Mouse (Mus musculus): ENCODE data around the gene Bcl9l. TPM values are rescaled to one million over a fixed set of nuclear protein-coding genes. Genes with fewer than 3 reads are reported as not detected.

Bcl9l gene
- polyA plus RNA-seq, 1 experiment from 2014 or later, result 12.3 TPM

GRCm38 (mm10) chr9:44513121-44513520 is 30.5 kb downstream of the Bcl9l start:
- Histone ChIP-seq H3K9ac (replicated peaks; ENCODE audit: low read depth, low read length) (no peak overlapping the region), H3K36me3 (ENCODE audit: control insufficient read depth, insufficient read depth, low read length) (peaks cover 10% of the 10 kb centered on the region; the same call in 1 of the 2 replicates), H3K4me1 (ENCODE audit: control insufficient read depth, insufficient read depth, low read length) (peaks cover 17% of the 10 kb centered on the region), H3K27me3 (ENCODE audit: control insufficient read depth, insufficient read depth, low read length) (no peaks in the 10 kb centered on the region), H3K4me3 (ENCODE audit: low read depth, low read length) (no peak overlapping the region), H3K9me3 (ENCODE audit: control insufficient read depth, low read length) (no peaks in the 10 kb centered on the region), H3K27ac (ENCODE audit: low read depth, low read length) (no peak overlapping the region), H3K4me2 (ENCODE audit: low read depth, low read length) (no peak overlapping the region)
- no peak for ATAC-seq (ENCODE audit: low read depth)
- 89% methylated on average over 11 of the region's 11 CpGs for WGBS

GRCm38 (mm10) chr9:44513610-44514009 is 31.0 kb downstream of the Bcl9l start:
- Histone ChIP-seq H3K9ac (replicated peaks; ENCODE audit: low read depth, low read length) (no peak overlapping the region), H3K9me3 (ENCODE audit: control insufficient read depth, low read length) (no peaks in the 10 kb centered on the region), H3K36me3 (ENCODE audit: control insufficient read depth, insufficient read depth, low read length) (peaks cover 7% of the 10 kb centered on the region; the same call in 1 of the 2 replicates), H3K4me3 (ENCODE audit: low read depth, low read length) (no peak overlapping the region), H3K27me3 (ENCODE audit: control insufficient read depth, insufficient read depth, low read length) (no peaks in the 10 kb centered on the region), H3K4me2 (ENCODE audit: low read depth, low read length) (no peak overlapping the region), H3K27ac (ENCODE audit: low read depth, low read length) (no peak overlapping the region), H3K4me1 (ENCODE audit: control insufficient read depth, insufficient read depth, low read length) (peaks cover 17% of the 10 kb centered on the region)
- ATAC-seq (ENCODE audit: low read depth), result no peak
- 80% methylated on average over 20 of the region's 20 CpGs for WGBS

- no peak overlapping the region for H3K27ac ChIP-seq (ENCODE audit: low read depth, low read length)
These were observed 31.5 kb downstream of the Bcl9l start for GRCm38 (mm10) chr9:44514147-44514546.

GRCm38 (mm10) chr9:44515131-44515751 is 32.6 kb downstream of the Bcl9l start:
- H3K9me3 ChIP-seq (ENCODE audit: control insufficient read depth, low read length), result no peaks in the 10 kb centered on the region
- H3K36me3 ChIP-seq (ENCODE audit: control insufficient read depth, insufficient read depth, low read length), result no peaks in the 10 kb centered on the region
- H3K27ac ChIP-seq (ENCODE audit: low read depth, low read length), result no peak overlapping the region
- no peak overlapping the region for H3K4me2 ChIP-seq (ENCODE audit: low read depth, low read length)
- peaks cover 7% of the 10 kb centered on the region; the same call in 1 of the 2 replicates for H3K4me1 ChIP-seq (ENCODE audit: control insufficient read depth, insufficient read depth, low read length)
- H3K4me3 ChIP-seq (ENCODE audit: low read depth, low read length), result no peak overlapping the region
- H3K9ac ChIP-seq (replicated peaks; ENCODE audit: low read depth, low read length), result no peak overlapping the region
- ATAC-seq (ENCODE audit: low read depth), result no peak
- no peaks in the 10 kb centered on the region for H3K27me3 ChIP-seq (ENCODE audit: control insufficient read depth, insufficient read depth, low read length)
- 72% methylated on average over 12 of the region's 12 CpGs for WGBS

More at GRCm38 (mm10) chr9:44514147-44514546, 31.5 kb downstream of the Bcl9l start:
- WGBS, result 93% methylated on average over 5 of the region's 5 CpGs
- Histone ChIP-seq H3K9me3 (ENCODE audit: control insufficient read depth, low read length) (no peaks in the 10 kb centered on the region), H3K4me3 (ENCODE audit: low read depth, low read length) (no peak overlapping the region), H3K9ac (replicated peaks; ENCODE audit: low read depth, low read length) (no peak overlapping the region), H3K27me3 (ENCODE audit: control insufficient read depth, insufficient read depth, low read length) (no peaks in the 10 kb centered on the region), H3K4me2 (ENCODE audit: low read depth, low read length) (no peak overlapping the region), H3K36me3 (ENCODE audit: control insufficient read depth, insufficient read depth, low read length) (peaks cover 2% of the 10 kb centered on the region; the same call in 1 of the 2 replicates), H3K4me1 (ENCODE audit: control insufficient read depth, insufficient read depth, low read length) (peaks cover 17% of the 10 kb centered on the region)
- no peak for ATAC-seq (ENCODE audit: low read depth)

GRCm38 (mm10) chr9:44515891-44516290 is 33.3 kb downstream of the Bcl9l start:
- Histone ChIP-seq H3K4me2 (ENCODE audit: low read depth, low read length) (no peak overlapping the region), H3K27me3 (ENCODE audit: control insufficient read depth, insufficient read depth, low read length) (no peaks in the 10 kb centered on the region), H3K4me3 (ENCODE audit: low read depth, low read length) (no peak overlapping the region), H3K36me3 (ENCODE audit: control insufficient read depth, insufficient read depth, low read length) (no peaks in the 10 kb centered on the region), H3K9me3 (ENCODE audit: control insufficient read depth, low read length) (no peaks in the 10 kb centered on the region), H3K4me1 (ENCODE audit: control insufficient read depth, insufficient read depth, low read length) (0 out of 2 replicates have a peak, but pooled peaks cover 7% of the 10 kb centered on the region), H3K9ac (replicated peaks; ENCODE audit: low read depth, low read length) (no peak overlapping the region), H3K27ac (ENCODE audit: low read depth, low read length) (no peak overlapping the region)
- 88% methylated on average over 5 of the region's 5 CpGs for whole genome bisulfite sequencing
- no peak for ATAC-seq (ENCODE audit: low read depth)

- ATAC-seq (ENCODE audit: low read depth), result no peak
- Histone ChIP-seq H3K36me3 (ENCODE audit: control insufficient read depth, insufficient read depth, low read length) (no peaks in the 10 kb centered on the region), H3K9me3 (ENCODE audit: control insufficient read depth, low read length) (no peaks in the 10 kb centered on the region), H3K27me3 (ENCODE audit: control insufficient read depth, insufficient read depth, low read length) (no peaks in the 10 kb centered on the region), H3K9ac (replicated peaks; ENCODE audit: low read depth, low read length) (no peak overlapping the region), H3K4me3 (ENCODE audit: low read depth, low read length) (no peak overlapping the region), H3K27ac (ENCODE audit: low read depth, low read length) (no peak overlapping the region), H3K4me1 (ENCODE audit: control insufficient read depth, insufficient read depth, low read length) (no peaks in the 10 kb centered on the region), H3K4me2 (ENCODE audit: low read depth, low read length) (no peak overlapping the region)
- WGBS, result 76% methylated on average over 4 of the region's 4 CpGs
These were observed 34.7 kb downstream of the Bcl9l start for GRCm38 (mm10) chr9:44517368-44517767.

GRCm38 (mm10) chr9:44518068-44518467 is 35.4 kb downstream of the Bcl9l start:
- Histone ChIP-seq H3K27me3 (ENCODE audit: control insufficient read depth, insufficient read depth, low read length) (no peaks in the 10 kb centered on the region), H3K27ac (ENCODE audit: low read depth, low read length) (no peak overlapping the region), H3K4me2 (ENCODE audit: low read depth, low read length) (no peak overlapping the region), H3K4me1 (ENCODE audit: control insufficient read depth, insufficient read depth, low read length) (no peaks in the 10 kb centered on the region), H3K9me3 (ENCODE audit: control insufficient read depth, low read length) (no peaks in the 10 kb centered on the region), H3K4me3 (ENCODE audit: low read depth, low read length) (no peak overlapping the region), H3K9ac (replicated peaks; ENCODE audit: low read depth, low read length) (no peak overlapping the region), H3K36me3 (ENCODE audit: control insufficient read depth, insufficient read depth, low read length) (no peaks in the 10 kb centered on the region)
- ATAC-seq (ENCODE audit: low read depth), result no peak
- WGBS, result 69% methylated on average over 7 of the region's 7 CpGs

- Histone ChIP-seq H3K4me1 (ENCODE audit: control insufficient read depth, insufficient read depth, low read length) (no peaks in the 10 kb centered on the region), H3K27me3 (ENCODE audit: control insufficient read depth, insufficient read depth, low read length) (no peaks in the 10 kb centered on the region), H3K4me3 (ENCODE audit: low read depth, low read length) (no peak overlapping the region), H3K9me3 (ENCODE audit: control insufficient read depth, low read length) (no peaks in the 10 kb centered on the region), H3K27ac (ENCODE audit: low read depth, low read length) (no peak overlapping the region), H3K9ac (replicated peaks; ENCODE audit: low read depth, low read length) (no peak overlapping the region), H3K36me3 (ENCODE audit: control insufficient read depth, insufficient read depth, low read length) (no peaks in the 10 kb centered on the region), H3K4me2 (ENCODE audit: low read depth, low read length) (no peak overlapping the region)
- WGBS, result 88% methylated on average over 10 of the region's 10 CpGs
- no peak for ATAC-seq (ENCODE audit: low read depth)
These were observed 39.3 kb downstream of the Bcl9l start for GRCm38 (mm10) chr9:44521927-44522326.

GRCm38 (mm10) chr9:44523686-44524085 is 41.1 kb downstream of the Bcl9l start:
- Histone ChIP-seq H3K4me2 (ENCODE audit: low read depth, low read length) (no peak overlapping the region), H3K27ac (ENCODE audit: low read depth, low read length) (no peak overlapping the region)
- WGBS, result 75% methylated on average over 5 of the region's 5 CpGs

More at GRCm38 (mm10) chr9:44523686-44524085, 41.1 kb downstream of the Bcl9l start:
- no peak overlapping the region for H3K9ac ChIP-seq (replicated peaks; ENCODE audit: low read depth, low read length)
- no peaks in the 10 kb centered on the region for H3K27me3 ChIP-seq (ENCODE audit: control insufficient read depth, insufficient read depth, low read length)
- H3K4me1 ChIP-seq (ENCODE audit: control insufficient read depth, insufficient read depth, low read length), result no peaks in the 10 kb centered on the region
- ATAC-seq (ENCODE audit: low read depth), result no peak
- no peaks in the 10 kb centered on the region for H3K9me3 ChIP-seq (ENCODE audit: control insufficient read depth, low read length)
- H3K36me3 ChIP-seq (ENCODE audit: control insufficient read depth, insufficient read depth, low read length), result no peaks in the 10 kb centered on the region
- no peak overlapping the region for H3K4me3 ChIP-seq (ENCODE audit: low read depth, low read length)
